Mouse (Mus musculus) gastrocnemius, postnatal 10 days (tissue): ENCODE results near the gene Usp21. TPM values are rescaled to one million over a fixed set of nuclear protein-coding genes. Genes with fewer than 3 reads are reported as not detected.
"Not testable (repeated sequence)": the region's sequence is repeated elsewhere in the genome, so short reads cannot be mapped to it uniquely, and the experiment has no call there.

Experiments
- DNase-seq: peaks from one replicate; pipeline ENCODE4 v3.0.0; 2021; ENCODE audit warnings: mixed read lengths
- long read RNA-seq, 2 experiments: library from polyadenylated mRNA; stranded (forward); transcript quantifications; one replicate each; pipeline ENCODE4 v2.0.0; 2021
- total RNA-seq, 2 experiments: library from RNA; stranded (reverse); gene quantifications; 2 replicates each; pipeline ENCODE4 v1.2.3; 2021

The Usp21 gene
- total RNA-seq, result 10 to 100 TPM; 15.3 to 19.7 TPM
- long read RNA-seq, experiment 1, transcript Usp21-201 (13 exons, 2,219 nt), result major isoform, 12 of 18 reads
- long read RNA-seq, experiment 1, partial matches to known transcripts, result 2 of 18 reads
- long read RNA-seq, experiment 1, other reads (novel, unspliced or antisense), result 1 of 18 reads
- long read RNA-seq, experiment 2, transcript Usp21-201 (13 exons, 2,219 nt), result major isoform, 15 of 17 reads
- long read RNA-seq, experiment 2, partial matches to known transcripts, result 0 of 17 reads
- long read RNA-seq, experiment 2, other reads (novel, unspliced or antisense), result 1 of 17 reads

DNA sequence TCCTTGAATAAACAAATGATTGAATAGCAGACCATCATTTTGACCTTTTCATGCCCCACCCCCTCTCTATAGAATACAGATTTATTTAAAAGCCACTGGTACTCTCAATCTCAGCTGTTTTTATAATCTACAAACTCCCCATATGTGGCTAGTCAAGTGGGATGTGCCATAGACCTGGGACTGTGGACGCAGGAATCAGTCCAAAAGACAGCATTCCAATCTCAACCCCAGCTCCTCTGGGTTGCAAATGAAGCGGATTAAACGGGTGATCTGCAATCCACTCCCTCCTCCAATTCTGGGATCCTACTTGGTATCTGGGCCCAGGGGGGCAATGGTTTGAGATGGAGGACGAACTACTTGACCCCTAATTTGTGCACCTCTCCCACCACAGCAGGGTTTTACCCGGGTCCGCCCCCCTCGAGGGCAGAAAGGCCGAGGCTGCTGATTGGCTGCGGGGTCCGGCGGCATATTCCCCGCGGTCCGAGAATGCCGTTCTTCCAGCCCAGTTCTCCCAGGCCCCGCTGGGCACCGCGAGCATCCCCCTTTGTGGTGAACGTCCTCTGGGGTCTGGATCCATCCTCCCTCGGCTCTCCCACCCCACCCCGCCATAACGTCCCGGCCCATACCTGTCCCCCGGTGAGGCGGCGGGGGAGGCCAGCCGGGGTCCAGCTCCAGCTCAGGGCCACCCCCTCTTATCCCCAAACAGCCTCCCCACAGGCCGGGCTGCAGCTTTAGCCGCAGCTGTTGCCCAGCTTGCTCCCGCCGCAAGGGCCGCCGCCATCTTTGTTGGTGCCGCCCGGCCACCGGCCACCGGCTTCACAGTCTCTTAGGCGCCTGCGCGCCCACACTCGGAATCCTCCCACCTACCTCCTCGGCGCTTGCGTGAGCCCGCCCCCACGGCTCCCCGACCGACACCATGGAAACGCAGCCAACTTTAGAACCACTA lies at the start of gene Usp21:
Gene Usp21, minus strand, starts transcription at position 856 of the 946 bp plus-strand sequence.
- peak; percentile 94 for DNase-seq

DNA sequence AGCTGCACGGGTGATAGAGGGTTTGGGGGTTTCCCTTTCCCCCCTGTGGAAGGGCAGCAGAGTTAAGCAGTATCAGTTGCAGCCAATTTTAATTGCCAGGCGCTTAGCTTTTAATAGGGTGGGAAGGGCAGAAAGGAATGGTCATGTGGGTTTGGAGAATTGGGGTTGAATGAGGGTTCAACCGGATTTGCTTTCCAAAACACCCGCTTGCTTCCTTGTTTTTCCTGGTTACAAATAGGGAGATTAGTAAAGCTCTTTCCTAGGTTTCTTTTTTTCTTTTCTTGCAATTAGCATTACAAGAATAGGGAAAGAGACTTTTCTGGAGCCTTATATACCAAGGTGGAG lies 42.4 kb upstream of the Usp21 start:
- no peak for DNase-seq

DNA sequence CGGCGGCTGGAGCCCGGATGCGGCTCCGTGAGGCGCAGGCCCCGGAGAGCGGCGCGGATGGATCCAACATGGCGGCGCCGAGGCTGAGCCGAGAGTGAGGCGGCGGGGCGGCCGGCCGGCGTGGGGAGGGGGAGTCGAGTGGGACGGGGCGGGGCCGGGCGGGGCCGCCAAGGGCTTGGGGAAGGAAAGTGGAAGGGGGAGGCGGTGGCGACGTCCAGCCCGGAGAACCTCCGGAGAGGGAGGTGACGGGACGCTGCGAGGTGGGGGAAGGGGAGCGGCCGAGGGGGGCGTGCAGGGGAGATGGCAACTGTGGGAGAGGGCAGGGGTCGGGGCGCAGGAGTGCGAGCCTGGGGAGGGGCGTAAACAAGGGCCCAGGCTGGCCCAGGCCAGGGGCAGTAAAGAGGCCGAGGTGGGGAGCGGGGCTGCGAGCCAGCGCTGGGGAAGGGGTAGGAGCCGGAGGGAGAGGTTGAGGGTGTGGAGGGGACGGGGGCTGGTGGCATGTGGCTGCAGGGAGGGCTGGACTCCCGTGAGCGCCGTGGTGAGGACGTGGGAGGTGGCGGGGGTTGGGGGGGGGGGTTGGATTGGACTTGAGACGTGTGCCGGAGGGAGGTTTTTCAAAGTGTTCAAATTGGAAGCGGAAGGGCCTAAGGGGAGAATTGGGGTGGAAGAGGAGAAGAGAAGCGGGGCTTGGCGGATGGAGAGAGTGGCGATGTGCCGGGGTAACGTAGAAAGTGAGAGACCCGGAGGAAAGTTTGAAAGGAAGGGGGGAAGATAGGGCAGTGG lies 41.8 kb upstream of the Usp21 start:
- DNase-seq, result peak; percentile 83

DNA sequence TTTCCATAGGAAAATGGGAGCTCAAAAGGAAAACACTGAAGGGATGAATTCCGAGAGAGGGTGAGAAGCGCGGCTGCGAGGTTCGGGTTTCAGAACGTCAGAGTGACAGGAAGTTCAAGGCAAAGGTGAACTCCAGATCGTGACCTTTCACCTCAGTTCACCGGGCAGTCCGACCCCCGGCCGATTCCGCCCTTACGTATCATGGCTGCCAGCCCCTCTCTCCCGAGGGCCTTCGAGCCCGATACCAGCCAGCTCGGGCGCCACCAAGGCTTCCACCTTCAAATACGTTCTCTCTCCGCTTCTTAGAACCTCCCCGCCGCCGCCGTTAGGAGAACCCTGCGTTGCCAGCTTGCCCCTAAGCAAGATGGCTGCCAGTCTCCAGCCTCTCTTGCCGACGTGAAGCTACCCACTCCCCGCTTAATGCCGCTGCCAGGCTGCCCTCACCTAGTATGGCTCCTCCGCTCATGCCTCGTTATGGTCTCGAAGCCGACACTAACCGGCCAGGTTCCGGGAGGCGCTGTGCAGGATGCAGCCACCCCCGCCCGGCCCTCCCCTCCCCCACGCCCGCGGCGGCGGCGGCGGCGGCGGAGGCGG lies 41.1 kb upstream of the Usp21 start, which contains the start of gene Dedd:
Gene Dedd, plus strand, starts transcription at position 307 of the 594 bp plus-strand sequence.
- peak; percentile 81 for DNase-seq

DNA sequence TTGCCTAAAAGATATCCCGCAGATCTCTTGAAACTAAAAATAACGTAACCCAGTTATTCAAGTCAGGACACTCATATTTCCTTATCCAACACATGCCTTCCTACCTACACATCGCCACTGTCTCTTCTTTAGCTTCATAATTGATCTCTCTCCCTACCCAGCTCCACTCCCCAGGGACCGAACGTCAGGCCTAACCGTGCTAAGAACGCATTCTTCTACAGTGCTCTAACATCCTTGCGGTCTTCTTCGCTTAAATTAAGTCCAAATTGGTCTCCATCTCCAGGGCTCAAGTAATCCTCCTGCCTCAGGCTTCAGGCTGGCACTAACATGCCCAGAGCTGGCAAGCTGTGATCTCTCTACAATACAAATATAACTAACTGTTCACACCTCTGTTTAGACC lies 40.5 kb upstream of the Usp21 start:
- no peak for DNase-seq

DNA sequence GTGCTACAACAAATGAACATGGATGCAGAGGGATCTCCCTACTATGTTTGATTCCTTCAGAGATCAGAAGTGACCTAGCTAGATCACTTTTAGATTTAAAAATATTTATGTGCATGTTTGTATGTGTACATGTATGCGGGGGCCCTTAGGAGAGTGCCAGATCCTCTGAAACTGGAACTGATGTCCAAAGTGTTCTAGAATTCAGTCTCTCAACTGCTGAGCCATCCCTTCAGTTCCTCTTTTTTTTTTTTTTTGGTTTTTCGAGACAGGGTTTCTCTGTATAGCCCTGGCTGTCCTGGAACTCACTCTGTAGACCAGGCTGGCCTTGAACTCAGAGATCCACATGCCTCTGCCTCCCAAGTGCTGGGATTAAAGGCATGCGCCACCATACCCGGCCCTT lies 38.8 kb upstream of the Usp21 start:
- not testable (repeated sequence) for DNase-seq

DNA sequence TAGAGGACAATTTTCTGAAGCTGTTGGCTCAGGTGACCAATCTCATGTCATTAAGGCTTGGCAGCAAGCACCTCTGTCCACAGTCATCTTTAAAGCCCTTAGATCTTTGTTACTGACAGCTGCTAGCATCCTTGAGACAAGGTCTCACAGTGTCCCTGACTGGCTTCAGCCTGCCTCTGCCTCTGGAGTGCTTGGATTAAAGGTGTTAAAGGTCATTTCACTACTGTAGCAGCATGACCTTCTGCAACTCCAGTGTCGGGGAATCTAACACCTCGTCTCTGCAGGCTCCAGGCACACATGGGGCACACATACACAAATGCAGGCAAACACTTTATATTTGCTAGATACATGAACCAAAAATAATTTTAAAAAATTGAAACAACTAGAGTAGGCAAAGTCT lies 37.8 kb upstream of the Usp21 start:
- no peak for DNase-seq

DNA sequence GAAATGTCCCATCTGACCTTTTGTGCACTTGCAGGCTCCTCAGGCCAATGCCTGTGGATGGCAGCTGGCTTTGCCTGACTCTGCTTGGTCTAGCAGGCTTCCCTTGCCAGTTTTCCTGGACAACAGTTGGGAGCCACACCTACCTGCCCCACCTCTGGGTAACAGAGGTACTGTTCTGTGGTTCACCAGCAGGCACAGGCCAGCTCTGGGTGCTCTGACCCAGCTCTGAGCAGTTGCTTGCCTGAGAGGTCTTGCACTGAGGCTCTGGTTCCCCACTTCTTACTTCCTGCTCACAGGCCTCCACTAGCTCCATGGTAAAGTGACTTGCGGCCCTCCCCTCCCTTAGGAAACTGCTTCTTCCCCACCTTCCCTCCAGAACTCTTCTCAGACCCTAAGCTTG lies 34.2 kb upstream of the Usp21 start:
- no peak for DNase-seq

DNA sequence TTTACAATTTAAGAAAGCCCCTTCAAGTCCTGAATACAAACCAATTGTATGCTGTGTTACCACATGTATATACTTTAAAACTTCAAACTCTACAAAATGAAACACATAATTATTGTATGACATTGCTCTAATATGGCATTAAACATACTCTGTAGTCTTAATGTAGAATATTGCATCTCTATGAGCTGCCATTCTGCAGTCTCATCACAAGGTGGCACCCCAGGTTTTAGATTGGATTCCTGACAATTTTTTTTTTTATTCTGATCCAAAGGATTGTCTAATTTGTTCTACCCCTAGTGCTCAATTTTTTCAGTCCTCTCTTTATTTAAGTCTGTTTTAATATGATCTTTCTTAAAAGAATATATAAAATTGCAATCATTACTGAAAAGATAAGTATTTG lies 33.6 kb upstream of the Usp21 start:
- DNase-seq, result no peak

DNA sequence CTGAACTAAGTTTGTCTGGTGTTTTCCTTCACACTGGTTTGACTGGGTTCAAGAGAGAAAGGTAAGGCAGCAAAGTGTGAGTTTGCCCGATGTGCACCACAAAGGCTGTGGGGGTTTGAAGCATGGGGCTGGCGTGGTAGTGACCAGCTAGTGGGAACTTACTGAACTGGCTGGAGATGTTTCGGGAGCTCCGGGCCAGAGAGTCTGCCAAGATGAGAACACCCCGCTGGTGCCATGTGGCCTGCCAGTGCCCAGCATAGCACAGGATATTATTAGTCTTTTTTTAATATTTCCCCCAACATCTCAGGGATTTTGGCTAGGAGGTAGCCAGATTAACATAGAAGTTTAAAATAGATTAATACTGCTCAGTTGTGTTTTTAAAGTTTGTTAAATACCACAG lies 32.4 kb upstream of the Usp21 start:
- no peak for DNase-seq

DNA sequence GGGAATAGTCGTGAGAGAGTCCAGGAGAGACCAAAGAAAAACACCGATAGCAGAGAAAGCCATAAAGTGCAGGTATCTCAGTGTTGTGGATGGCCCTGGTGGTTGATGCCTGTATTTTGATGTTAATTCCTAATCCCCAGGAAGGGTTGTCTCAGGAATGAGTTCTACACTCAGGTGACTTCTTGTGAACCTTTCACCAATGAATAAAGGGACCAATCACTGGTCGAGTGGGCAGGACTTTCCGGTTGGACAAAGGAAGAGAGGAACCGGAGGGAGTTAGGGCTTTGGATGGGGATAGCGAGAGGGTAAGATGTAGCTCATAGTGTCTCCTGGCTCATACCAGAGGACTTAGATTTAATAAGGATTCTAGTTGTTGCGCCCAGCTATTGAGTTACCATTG lies 32.0 kb upstream of the Usp21 start:
- no peak for DNase-seq

DNA sequence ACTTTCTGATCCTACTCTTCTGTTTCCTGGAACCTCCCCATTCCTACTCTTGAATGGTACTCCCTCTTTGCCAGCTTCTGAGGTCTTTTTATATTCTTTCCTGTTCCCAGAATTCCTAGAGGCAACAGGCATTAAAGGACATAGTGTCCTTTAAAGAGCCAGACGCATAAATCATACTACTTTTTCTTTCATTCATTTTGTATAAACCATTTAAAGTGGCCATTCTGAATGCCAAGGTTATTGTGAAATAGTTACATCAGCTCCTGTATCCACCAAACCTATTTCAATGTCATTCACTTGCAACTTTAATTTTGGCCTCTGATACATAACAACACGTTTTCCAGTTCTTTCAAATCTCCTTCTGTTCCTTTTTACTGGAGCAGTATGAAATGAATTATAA lies 21.5 kb upstream of the Usp21 start:
- DNase-seq, result no peak

DNA sequence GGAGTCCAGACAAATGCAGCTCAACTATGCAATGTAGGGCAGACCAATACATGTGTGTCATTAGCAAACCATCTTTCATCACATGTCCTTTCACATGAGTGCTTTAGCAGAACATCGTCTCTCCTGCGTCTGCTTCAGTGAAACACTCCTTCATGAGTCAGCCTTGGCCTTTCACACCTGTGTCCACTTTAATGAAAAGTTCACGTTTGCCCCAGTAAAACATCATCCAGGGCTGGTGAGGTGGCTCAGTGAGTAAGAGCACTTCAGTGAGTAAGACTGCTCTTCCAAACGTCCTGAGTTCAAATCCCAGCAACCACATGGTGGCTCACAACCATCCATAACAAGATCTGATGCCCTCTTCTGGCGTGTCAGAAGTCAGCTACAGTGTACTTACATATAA lies 18.4 kb upstream of the Usp21 start:
- DNase-seq, result not testable (repeated sequence)

DNA sequence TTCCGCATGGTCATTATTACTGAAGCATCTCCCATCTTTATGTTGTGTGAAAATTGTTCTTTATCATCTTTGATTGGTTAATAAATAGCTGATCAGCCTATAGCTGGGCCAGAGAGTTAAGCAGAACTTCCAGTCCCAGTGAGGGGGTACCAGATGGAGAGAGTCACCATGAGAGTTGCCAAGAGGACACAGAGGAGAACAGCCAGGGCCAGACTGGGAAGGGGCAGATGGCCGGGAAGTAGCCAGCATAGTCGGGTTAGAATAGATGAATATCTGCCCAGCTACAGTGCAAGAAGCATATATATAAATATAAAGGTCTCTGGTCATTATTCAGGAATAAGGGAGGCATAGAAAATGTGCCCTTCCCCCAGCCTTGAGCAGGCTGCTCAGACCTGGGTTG lies 10.4 kb upstream of the Usp21 start:
- no peak for DNase-seq

DNA sequence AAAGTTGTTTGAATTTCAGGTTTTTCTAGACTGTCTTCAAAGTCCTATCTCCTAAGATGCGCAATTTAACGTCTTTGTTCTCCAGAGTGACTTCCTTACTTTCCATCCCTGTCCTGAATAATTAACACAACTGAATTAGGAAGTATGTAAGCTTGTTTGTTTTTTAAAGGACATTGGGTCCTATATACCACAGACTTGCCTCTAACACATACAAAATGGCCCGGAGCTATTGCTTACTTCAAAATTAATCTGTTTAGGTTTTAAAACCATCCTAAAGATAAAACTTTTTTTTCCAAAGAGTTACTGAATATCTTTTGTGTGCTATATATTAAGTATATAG lies 7.2 kb upstream of the Usp21 start:
- DNase-seq, result no peak

DNA sequence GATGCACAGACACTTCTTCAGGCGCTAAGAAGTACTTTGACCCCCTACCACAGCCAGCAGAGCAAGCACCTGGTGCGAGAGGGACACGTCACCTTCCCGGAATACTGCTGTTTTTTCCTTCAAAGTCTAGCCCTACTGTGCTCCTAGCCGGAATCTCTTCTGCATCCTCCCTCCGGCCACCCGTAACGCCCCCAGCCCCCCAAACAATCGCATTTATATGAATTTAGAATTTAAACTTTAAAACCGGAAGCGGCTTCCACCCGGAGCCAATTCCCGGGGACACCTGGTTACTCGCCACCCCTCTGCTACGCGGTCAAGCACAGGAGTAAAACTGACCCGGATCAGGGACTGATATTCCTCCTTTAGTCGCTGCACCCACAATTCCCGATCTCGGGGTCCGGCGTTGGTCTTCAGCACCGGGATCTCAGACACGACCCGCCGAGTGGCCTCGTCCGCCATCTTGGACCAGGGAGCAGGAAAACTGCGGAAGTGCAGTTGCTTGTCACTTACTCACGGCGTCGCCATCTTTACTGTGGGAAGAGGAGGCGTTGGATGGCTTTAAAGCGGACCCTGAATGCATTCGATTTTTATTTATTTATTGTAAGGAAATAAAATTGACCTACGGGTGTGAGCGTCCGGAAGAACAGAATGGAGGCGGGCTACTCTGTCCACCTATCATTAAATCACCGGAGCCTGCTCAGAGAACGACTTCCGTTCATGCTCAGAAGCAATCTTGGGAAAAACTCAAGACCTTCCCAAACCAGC lies 6.7 kb upstream of the Usp21 start, which contains the start of gene Ufc1:
Gene Ufc1, minus strand, starts transcription at position 727 of the 765 bp plus-strand sequence.
- peak; percentile 72 for DNase-seq

DNA sequence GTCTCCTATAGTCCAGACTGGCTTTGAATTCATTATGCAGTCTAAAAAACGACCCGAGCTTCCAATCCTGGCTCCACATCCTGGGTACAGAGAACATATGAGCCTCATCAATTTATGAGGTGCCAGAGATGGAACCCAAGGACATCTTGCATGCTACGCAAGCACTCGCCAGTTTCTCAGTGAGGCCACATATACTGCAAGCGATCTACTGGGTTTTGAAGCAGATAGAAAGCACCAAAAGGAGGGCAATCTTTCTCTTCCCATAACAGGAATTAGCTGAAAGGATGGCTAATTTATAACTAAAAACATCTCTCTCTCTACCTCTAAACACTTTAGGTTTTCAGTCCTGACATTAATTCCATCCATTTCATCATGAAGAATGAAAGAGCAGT lies 6.1 kb upstream of the Usp21 start:
- no peak for DNase-seq

DNA sequence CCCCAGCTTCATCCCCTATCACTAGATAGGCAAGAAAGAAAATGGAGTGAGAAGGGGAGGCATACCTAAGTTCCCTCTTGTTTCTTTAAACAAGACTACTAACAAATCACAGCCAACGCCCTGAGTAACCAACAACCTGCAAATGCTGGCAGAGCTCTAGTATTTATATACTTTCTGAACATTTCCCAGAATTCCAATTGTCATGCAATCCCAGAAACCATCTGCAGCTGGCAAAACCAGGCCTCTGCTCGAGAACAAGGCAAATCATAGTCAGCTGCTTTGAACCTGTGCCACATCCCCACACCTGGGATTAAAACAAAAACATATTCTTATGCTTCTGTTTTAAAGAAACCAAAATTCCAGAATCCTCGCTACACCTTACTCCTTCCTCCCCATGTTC lies 5.6 kb upstream of the Usp21 start:
- no peak for DNase-seq

DNA sequence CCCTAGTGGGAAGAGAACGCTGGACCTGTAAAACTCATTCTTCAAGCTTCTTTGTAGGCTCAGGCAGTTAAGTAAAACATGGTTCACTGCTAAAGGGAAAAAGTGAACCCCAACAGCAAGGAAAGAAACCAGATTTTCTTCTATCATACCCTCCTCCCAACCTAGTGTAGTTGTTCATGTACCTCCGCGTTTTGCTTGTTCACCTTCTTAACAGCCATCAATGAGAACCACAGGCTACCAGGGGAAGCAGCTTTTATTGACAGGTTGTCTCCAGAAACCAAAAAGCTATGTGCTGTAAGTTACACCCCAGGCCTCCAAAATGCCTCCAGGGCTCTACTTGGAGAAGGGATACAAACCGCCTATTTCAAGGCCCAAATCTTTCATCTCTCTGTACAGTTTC lies 537 bp upstream of the Usp21 start:
- DNase-seq, result no peak

DNA sequence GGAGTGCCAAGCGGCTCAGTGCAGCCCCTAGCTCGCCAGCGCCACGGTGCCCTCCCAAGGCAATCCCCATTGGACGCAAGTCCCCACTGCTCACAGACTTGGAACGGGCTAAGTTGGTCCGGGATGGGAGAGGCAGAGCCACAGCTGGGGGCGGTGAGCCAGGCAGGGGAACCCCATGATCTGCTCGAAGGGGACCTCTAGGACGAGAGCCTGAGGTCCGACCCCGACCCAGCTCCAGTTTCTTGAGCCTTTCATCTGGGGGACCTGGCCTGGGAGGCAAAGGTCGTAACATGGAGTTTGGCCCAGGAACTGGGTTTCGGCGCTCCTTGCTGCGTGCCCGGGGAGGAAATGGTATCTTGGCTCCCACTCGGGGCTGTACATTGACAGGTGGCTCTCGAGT lies 1.3 kb downstream of the Usp21 start:
- DNase-seq, result no peak

DNA sequence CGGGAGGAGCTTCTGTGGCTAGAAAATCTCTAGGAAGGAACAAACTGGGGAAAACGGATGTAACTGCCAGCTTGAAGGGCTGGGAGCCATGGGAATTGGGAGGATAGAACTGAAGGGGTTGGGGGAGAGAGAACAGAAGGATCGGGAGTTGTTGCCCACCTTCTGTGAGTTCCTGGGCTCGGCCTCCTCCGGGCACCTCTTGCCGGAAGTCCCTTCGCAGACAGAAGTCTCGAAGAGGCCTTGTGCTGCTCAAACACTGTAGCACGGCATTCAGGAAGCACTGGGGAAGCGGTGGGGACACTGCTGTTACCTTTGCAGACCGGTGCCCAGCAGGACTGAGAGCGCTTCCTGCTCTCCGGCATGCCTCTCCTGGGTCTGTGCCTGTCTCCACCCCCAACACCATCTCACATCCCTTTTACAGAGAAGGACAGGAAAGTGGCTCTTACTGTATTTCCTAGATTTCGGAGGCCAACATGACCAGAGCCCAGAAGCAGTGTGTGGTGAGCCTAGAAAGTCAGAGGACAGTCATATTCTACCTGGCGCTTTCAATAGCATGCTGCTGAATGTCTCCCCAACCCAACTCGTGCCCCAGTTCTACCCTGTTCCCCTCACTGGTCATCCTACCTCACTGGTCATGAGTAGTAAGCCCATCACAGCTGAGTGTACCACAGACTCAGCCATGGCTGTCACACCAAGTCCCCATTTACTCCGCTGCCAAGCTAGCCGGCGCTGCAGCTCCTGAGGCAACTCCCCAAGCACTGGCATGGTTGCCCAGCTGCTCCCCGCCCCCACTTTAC lies 2.5 kb downstream of the Usp21 start:
- DNase-seq, result no peak
